20 mouse cellular contexts compared by ENCODE assay signal in the genomic region with DNA sequence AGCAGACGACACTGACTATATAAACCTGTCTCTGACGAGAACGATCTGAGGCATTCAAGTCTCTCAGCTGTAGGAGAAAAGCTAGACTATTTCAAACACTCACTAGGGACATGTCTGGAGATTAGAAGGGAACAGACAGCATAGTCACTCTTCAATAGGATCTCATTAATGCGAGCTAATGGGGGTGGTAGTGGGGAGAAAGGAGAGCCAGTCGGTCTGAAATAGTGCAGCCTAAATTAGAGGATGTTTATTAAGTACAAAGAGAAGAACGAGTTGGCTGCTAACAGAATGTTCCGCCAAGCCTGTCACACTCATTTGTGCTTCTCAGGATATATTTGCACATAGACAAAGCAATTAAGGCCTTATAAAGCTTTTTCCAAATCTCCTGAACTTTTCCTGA. TPM values are rescaled to one million over a fixed set of nuclear protein-coding genes. Genes with fewer than 3 reads are reported as not detected.
DNase-seq lines count a peak whose midpoint lies in the region; ATAC-seq and TF ChIP-seq lines count a peak whose summit lies in the region.
"Had no signal": no experiment of that assay in that cellular context is flagged by ENCODE, and none has a peak within 500 bp of the region (broad histone marks: within the 10 kb centered on the region; RNA-seq: fewer than 3 reads in every experiment).

No protein-coding gene starts in this region.

- no peak overlapping the region for H3K4me3 ChIP-seq in midbrain, postnatal 0 days (ENCODE audit: low read depth, low read length)
- H3K4me3 ChIP-seq in midbrain, embryonic 13.5 days (replicated peaks): no peak overlapping the region
- H3K4me3 ChIP-seq: embryonic facial prominence, embryonic 13.5 days; heart, embryonic 12.5 days; kidney, embryonic 15.5 days; limb, embryonic 12.5 days; liver, embryonic 12.5 days; megakaryocyte, embryonic 14.5 days; midbrain, embryonic 15.5 days had no signal

- DNase-seq in heart, adult 11 months: peak; percentile 2
- no peak for DNase-seq in heart, adult 18-20 months
- peak; percentile 35 for DNase-seq in midbrain, postnatal 0 days (ENCODE audit: low spot score)
- DNase-seq in brain, adult 2 months (ENCODE audit: low read depth, low spot score): peak; percentile 76
- DNase-seq in layer of hippocampus, adult 9-10 months (ENCODE audit: low spot score): peak; percentile 25
- no peak for DNase-seq in gastrocnemius, postnatal 36 days
- DNase-seq: cerebellum, adult 9-11 months; heart, postnatal 14 days; kidney, postnatal 4 days; lung, adult 2 months had no signal

- no peak for ATAC-seq in midbrain, postnatal 0 days (ENCODE audit: low FRiP score)
- no peak for ATAC-seq in midbrain, embryonic 13.5 days
- ATAC-seq: intestine, embryonic 16.5 days; liver, embryonic 12.5 days; midbrain, embryonic 15.5 days had no signal

- H3K27ac ChIP-seq in midbrain, postnatal 0 days (ENCODE audit: low read depth, low read length): no peak overlapping the region
- H3K27ac ChIP-seq in midbrain, embryonic 13.5 days: no peak overlapping the region
- H3K27ac ChIP-seq: embryonic facial prominence, embryonic 13.5 days; hindbrain, embryonic 14.5 days; kidney, embryonic 15.5 days; limb, embryonic 12.5 days; liver, embryonic 12.5 days; midbrain, embryonic 15.5 days had no signal

- H3K4me1 ChIP-seq in midbrain, postnatal 0 days (ENCODE audit: insufficient read depth, low read length): no peaks in the 10 kb centered on the region
- peaks cover 6% of the 10 kb centered on the region; the same call in 1 of the 2 replicates for H3K4me1 ChIP-seq in midbrain, embryonic 13.5 days (replicated peaks)
- H3K4me1 ChIP-seq: embryonic facial prominence, embryonic 13.5 days; kidney, embryonic 15.5 days; limb, embryonic 12.5 days; liver, embryonic 12.5 days; midbrain, embryonic 15.5 days had no signal

- H3K9me3 ChIP-seq in midbrain, postnatal 0 days (ENCODE audit: low read length): no peaks in the 10 kb centered on the region
- H3K9me3 ChIP-seq in midbrain, embryonic 13.5 days: no peaks in the 10 kb centered on the region
- H3K9me3 ChIP-seq: embryonic facial prominence, embryonic 13.5 days; heart, embryonic 12.5 days; kidney, embryonic 15.5 days; limb, embryonic 12.5 days; liver, embryonic 12.5 days; megakaryocyte, embryonic 14.5 days; midbrain, embryonic 15.5 days had no signal

- H3K36me3 ChIP-seq in midbrain, postnatal 0 days (ENCODE audit: insufficient read depth, low read length): no peaks in the 10 kb centered on the region
- H3K36me3 ChIP-seq in midbrain, embryonic 13.5 days: no peaks in the 10 kb centered on the region
- H3K36me3 ChIP-seq: embryonic facial prominence, embryonic 13.5 days; heart, embryonic 12.5 days; kidney, embryonic 15.5 days; limb, embryonic 12.5 days; liver, embryonic 12.5 days; midbrain, embryonic 15.5 days had no signal

- intact Hi-C loops in gastrocnemius, postnatal 36 days (cut with DNase I): no loop called here

- WGBS in midbrain, postnatal 0 days: 36% methylated on average over 7 of the region's 7 CpGs
- 42% methylated on average over 7 of the region's 7 CpGs for WGBS in midbrain, embryonic 13.5 days

- no peak overlapping the region for H3K4me2 ChIP-seq in midbrain, postnatal 0 days (ENCODE audit: low read depth, low read length, poor library complexity, severe bottlenecking)
- no peak overlapping the region for H3K4me2 ChIP-seq in midbrain, embryonic 13.5 days (replicated peaks)
- H3K4me2 ChIP-seq: embryonic facial prominence, embryonic 13.5 days; heart, embryonic 12.5 days; hindbrain, embryonic 14.5 days; kidney, embryonic 15.5 days; limb, embryonic 12.5 days; liver, embryonic 12.5 days; midbrain, embryonic 15.5 days had no signal

- no peak overlapping the region for H3K9ac ChIP-seq in midbrain, postnatal 0 days (replicated peaks; ENCODE audit: low read length, poor library complexity, severe bottlenecking)
- H3K9ac ChIP-seq in midbrain, embryonic 13.5 days (replicated peaks): no peak overlapping the region
- H3K9ac ChIP-seq: embryonic facial prominence, embryonic 13.5 days; heart, embryonic 12.5 days; hindbrain, embryonic 14.5 days; kidney, embryonic 15.5 days; limb, embryonic 12.5 days; liver, embryonic 12.5 days; midbrain, embryonic 15.5 days had no signal

- no peak for TF ChIP-seq CTCF in midbrain, postnatal 0 days (IDR thresholded peaks at IDR 0.05)

- H3K27me3 ChIP-seq in midbrain, postnatal 0 days (ENCODE audit: insufficient read depth, low read length): no peaks in the 10 kb centered on the region
- H3K27me3 ChIP-seq in midbrain, embryonic 13.5 days: no peaks in the 10 kb centered on the region
- H3K27me3 ChIP-seq: embryonic facial prominence, embryonic 13.5 days; heart, embryonic 12.5 days; kidney, embryonic 15.5 days; midbrain, embryonic 15.5 days had no signal

RNA-seq across cellular contexts. Expression of a gene that starts 49.6 kb away (rescaled TPM):
- total RNA-seq in heart, adult 18-20 months (2021): 1 to 10 TPM; 5.1 to 7.9 TPM
- total RNA-seq in midbrain, postnatal 0 days (2014; rRNA removed): 29.1 and 41.5 TPM in 2 replicates
- polyA plus RNA-seq in midbrain, postnatal 0 days (2015; fragmentation: Nextera tagmentation; extraction: Ambion mirVana): 31.2 and 34.3 TPM in 2 replicates
- polyA plus RNA-seq in midbrain, embryonic 13.5 days (2015; fragmentation: Nextera tagmentation; extraction: Ambion mirVana): 12.9 and 13.6 TPM in 2 replicates
- total RNA-seq in gastrocnemius, postnatal 36 days (2021): 1 to 10 TPM; 2.8 to 3.7 TPM

Comparison
In these comparisons a context has a peak if more than half of its experiments do, and no peak if none do; other contexts are left out.
1. DNase-seq: peak in heart, adult 11 months (single experiment), midbrain, postnatal 0 days (single experiment), brain, adult 2 months (single experiment) and layer of hippocampus, adult 9-10 months (single experiment); none in heart, adult 18-20 months (0 of 2) and gastrocnemius, postnatal 36 days (0 of 2).